In genomic region chr12:107921154-107921553, GRCm38 (mm10) we compare ENCODE assay signal across 14 mouse cellular contexts.
DNase-seq lines count a peak whose midpoint lies in the region; ATAC-seq and TF ChIP-seq lines count a peak whose summit lies in the region.
"Had no signal": no experiment of that assay in that cellular context is flagged by ENCODE, and none has a peak within 500 bp of the region (broad histone marks: within the 10 kb centered on the region; RNA-seq: fewer than 3 reads in every experiment).

No protein-coding gene starts in this region.

- intact Hi-C loops in gastrocnemius, adult 2 months (cut with DNase I) = no loop called here

- no peak for ATAC-seq in midbrain, embryonic 14.5 days (ENCODE audit: low FRiP score, low TSS enrichment)
- ATAC-seq in embryonic facial prominence, embryonic 15.5 days (ENCODE audit: insufficient number of reproducible peaks, low FRiP score, low TSS enrichment, low read depth) = no peak
- no peak for ATAC-seq in neural tube, embryonic 15.5 days (ENCODE audit: low FRiP score)
- ATAC-seq: lung, postnatal 0 days had no signal

- H3K9ac ChIP-seq in midbrain, embryonic 14.5 days (replicated peaks; ENCODE audit: low read length) = no peak overlapping the region
- no peak overlapping the region for H3K9ac ChIP-seq in embryonic facial prominence, embryonic 15.5 days
- no peak overlapping the region for H3K9ac ChIP-seq in neural tube, embryonic 15.5 days (replicated peaks)
- H3K9ac ChIP-seq: midbrain, embryonic 13.5 days had no signal

- H3K27ac ChIP-seq in gastrocnemius, adult 2 months = no peak overlapping the region
- peak overlapping the region; percentile 25 for H3K27ac ChIP-seq in midbrain, embryonic 10.5 days (replicated peaks)
- no peak overlapping the region for H3K27ac ChIP-seq in midbrain, embryonic 14.5 days (replicated peaks; ENCODE audit: low read depth, low read length)
- H3K27ac ChIP-seq in embryonic facial prominence, embryonic 15.5 days (replicated peaks) = peak overlapping the region; percentile 63; the same call in 1 of the 2 replicates
- no peak overlapping the region for H3K27ac ChIP-seq in neural tube, embryonic 15.5 days (replicated peaks)
- H3K27ac ChIP-seq: midbrain, embryonic 13.5 days had no signal

- DNase-seq in gastrocnemius, adult 2 months = peak; percentile 2
- no peak for DNase-seq in gastrocnemius, postnatal 25 days
- no peak for DNase-seq in midbrain, embryonic 10.5 days (ENCODE audit: low spot score)
- DNase-seq in midbrain, embryonic 14.5 days = no peak
- peak; percentile 82 for DNase-seq in thymus, postnatal 0 days (ENCODE audit: low spot score)
- no peak for DNase-seq in left cerebral cortex, adult 18-20 months (ENCODE audit: low spot score in 2 of 2)
- DNase-seq: cerebellum, adult 11 months; kidney, adult 2 months had no signal

- peaks cover 33% of the 10 kb centered on the region for H3K4me1 ChIP-seq in midbrain, embryonic 10.5 days
- H3K4me1 ChIP-seq in midbrain, embryonic 14.5 days (ENCODE audit: control insufficient read depth, insufficient read depth, low read length) = peaks cover 9% of the 10 kb centered on the region; the same call in 1 of the 2 replicates
- peaks cover 62% of the 10 kb centered on the region for H3K4me1 ChIP-seq in embryonic facial prominence, embryonic 15.5 days
- peaks cover 21% of the 10 kb centered on the region for H3K4me1 ChIP-seq in neural tube, embryonic 15.5 days

- no peak for TF ChIP-seq CTCF in gastrocnemius, adult 2 months (IDR thresholded peaks at IDR 0.05)

- H3K4me2 ChIP-seq in midbrain, embryonic 14.5 days (ENCODE audit: low read length) = no peak overlapping the region
- no peak overlapping the region for H3K4me2 ChIP-seq in embryonic facial prominence, embryonic 15.5 days (replicated peaks)
- H3K4me2 ChIP-seq in neural tube, embryonic 15.5 days = no peak overlapping the region
- H3K4me2 ChIP-seq: liver, embryonic 11.5 days; midbrain, embryonic 13.5 days had no signal

- no peak overlapping the region for H3K4me3 ChIP-seq in gastrocnemius, adult 2 months
- no peak overlapping the region for H3K4me3 ChIP-seq in midbrain, embryonic 10.5 days
- no peak overlapping the region for H3K4me3 ChIP-seq in midbrain, embryonic 14.5 days (replicated peaks; ENCODE audit: low read depth, low read length)
- no peak overlapping the region for H3K4me3 ChIP-seq in embryonic facial prominence, embryonic 15.5 days (replicated peaks)
- no peak overlapping the region for H3K4me3 ChIP-seq in neural tube, embryonic 15.5 days (replicated peaks)
- H3K4me3 ChIP-seq: midbrain, embryonic 13.5 days had no signal

- H3K9me3 ChIP-seq in midbrain, embryonic 10.5 days (replicated peaks) = peaks cover 16% of the 10 kb centered on the region
- H3K9me3 ChIP-seq in midbrain, embryonic 14.5 days (ENCODE audit: control insufficient read depth, low read length) = peaks cover 6% of the 10 kb centered on the region; the same call in 1 of the 2 replicates
- 0 out of 2 replicates have a peak, but pooled peaks cover 8% of the 10 kb centered on the region for H3K9me3 ChIP-seq in embryonic facial prominence, embryonic 15.5 days (replicated peaks)
- H3K9me3 ChIP-seq in neural tube, embryonic 15.5 days (replicated peaks) = no peaks in the 10 kb centered on the region

- WGBS in midbrain, embryonic 10.5 days = 73% methylated on average over 6 of the region's 6 CpGs
- 45% methylated on average over 6 of the region's 6 CpGs for WGBS in midbrain, embryonic 14.5 days
- 61% methylated on average over 6 of the region's 6 CpGs for WGBS in embryonic facial prominence, embryonic 15.5 days
- 59% methylated on average over 6 of the region's 6 CpGs for WGBS in neural tube, embryonic 15.5 days

- no peaks in the 10 kb centered on the region for H3K27me3 ChIP-seq in midbrain, embryonic 10.5 days (ENCODE audit: low read depth, poor library complexity, severe bottlenecking)
- H3K27me3 ChIP-seq in midbrain, embryonic 14.5 days (ENCODE audit: control insufficient read depth, insufficient read depth, low read length) = no peaks in the 10 kb centered on the region
- no peaks in the 10 kb centered on the region for H3K27me3 ChIP-seq in embryonic facial prominence, embryonic 15.5 days
- H3K27me3 ChIP-seq in neural tube, embryonic 15.5 days (replicated peaks) = 0 out of 2 replicates have a peak, but pooled peaks cover 3% of the 10 kb centered on the region
- H3K27me3 ChIP-seq: midbrain, embryonic 13.5 days had no signal

- peaks cover 16% of the 10 kb centered on the region for H3K36me3 ChIP-seq in midbrain, embryonic 10.5 days
- H3K36me3 ChIP-seq in midbrain, embryonic 14.5 days (ENCODE audit: control insufficient read depth, insufficient read depth, low read length) = peaks cover 12% of the 10 kb centered on the region
- peaks cover 15% of the 10 kb centered on the region for H3K36me3 ChIP-seq in embryonic facial prominence, embryonic 15.5 days
- H3K36me3 ChIP-seq in neural tube, embryonic 15.5 days = peaks cover 9% of the 10 kb centered on the region
- H3K36me3 ChIP-seq: G1E had no signal

Comparison
In these comparisons a context has a peak if more than half of its experiments do, and no peak if none do; other contexts are left out.
1. DNase-seq: peak in gastrocnemius, adult 2 months (single experiment) and thymus, postnatal 0 days (single experiment); none in gastrocnemius, postnatal 25 days (single experiment), midbrain, embryonic 10.5 days (single experiment), midbrain, embryonic 14.5 days (single experiment) and left cerebral cortex, adult 18-20 months (0 of 2).
2. H3K27ac ChIP-seq: peak in midbrain, embryonic 10.5 days (single experiment) and embryonic facial prominence, embryonic 15.5 days (single experiment); none in gastrocnemius, adult 2 months (single experiment), midbrain, embryonic 14.5 days (single experiment) and neural tube, embryonic 15.5 days (single experiment).